Mouse (Mus musculus): ENCODE data around the gene Spsb3.

Spsb3 gene

GRCm38 (mm10) chr17:24874989-24875388 is 11.5 kb upstream of the Spsb3 start:
- no peak for DNase-seq

GRCm38 (mm10) chr17:24877336-24878116 is 8.9 kb upstream of the Spsb3 start:
- no peak for DNase-seq

- DNase-seq: no peak
Measured at GRCm38 (mm10) chr17:24878117-24878397, 8.4 kb upstream of the Spsb3 start.

GRCm38 (mm10) chr17:24878531-24878930 is 7.9 kb upstream of the Spsb3 start:
- DNase-seq: no peak

- DNase-seq: no peak
Measured at GRCm38 (mm10) chr17:24881738-24882440, 4.6 kb upstream of the Spsb3 start.

- no peak for DNase-seq
Measured at GRCm38 (mm10) chr17:24884391-24884790, 2.1 kb upstream of the Spsb3 start.

- DNase-seq: no peak
Measured at GRCm38 (mm10) chr17:24885356-24886133, 898 bp upstream of the Spsb3 start.

- no peak for DNase-seq
Measured at GRCm38 (mm10) chr17:24886932-24887271, 459 bp downstream of the Spsb3 start.

- DNase-seq: no peak
Measured at GRCm38 (mm10) chr17:24887291-24888080, 1.0 kb downstream of the Spsb3 start.

GRCm38 (mm10) chr17:24888862-24889261 is 2.4 kb downstream of the Spsb3 start:
- no peak for DNase-seq

GRCm38 (mm10) chr17:24890151-24891092 is 4.0 kb downstream of the Spsb3 start:
- no peak for DNase-seq

- DNase-seq: peak; percentile 66
Measured at GRCm38 (mm10) chr17:24891321-24891720, 4.9 kb downstream of the Spsb3 start.

GRCm38 (mm10) chr17:24892785-24893184 is 6.3 kb downstream of the Spsb3 start:
- DNase-seq: no peak

GRCm38 (mm10) chr17:24893276-24893675 is 6.8 kb downstream of the Spsb3 start:
- no peak for DNase-seq

- DNase-seq: no peak
Measured at GRCm38 (mm10) chr17:24894061-24894994, 7.9 kb downstream of the Spsb3 start.

- peak; percentile 78 for DNase-seq
Measured at GRCm38 (mm10) chr17:24894995-24895547, 8.6 kb downstream of the Spsb3 start, which contains the start of the genes Eme2 and Mrps34. Gene Eme2 (minus strand): TSS chr17:24895087. Gene Mrps34 (plus strand): TSS chr17:24895116.

- no peak for DNase-seq
Measured at GRCm38 (mm10) chr17:24895571-24896240, 9.3 kb downstream of the Spsb3 start.

GRCm38 (mm10) chr17:24896241-24896992 is 10.0 kb downstream of the Spsb3 start, which contains the start of gene Nme3:
Gene Nme3 (plus strand): TSS chr17:24896500.
- DNase-seq: peak; percentile 72

- no peak for DNase-seq
Measured at GRCm38 (mm10) chr17:24896993-24897269, 10.5 kb downstream of the Spsb3 start.

Measured in cerebellum, adult 8-10 months (tissue).